Mouse (Mus musculus) spleen, adult 2 months (tissue): Measurements from ENCODE around the gene Eif2ak1. TPM values are rescaled to one million over a fixed set of nuclear protein-coding genes. Genes with fewer than 3 reads are reported as not detected.
A peak's percentile ranks its signal among the peaks of the same experiment; 100 is the strongest.
"Not testable (repeated sequence)": the region's sequence is repeated elsewhere in the genome, so short reads cannot be mapped to it uniquely, and the experiment has no call there.

Experiments used
- DNase-seq, 2 experiments: peaks; one replicate each; pipeline versions ENCODE4 v3.0.0 to v3.0.0-alpha.2; 2012 to 2021; ENCODE audit warnings: low spot score in 2 of 2, low read depth in 1 of 2
- H3K27ac ChIP-seq: fragments of 200-500 bp; 2 replicates; pipeline ENCODE4 v1.5.1; 2012; ENCODE audit warnings: low read length, inconsistent platforms; ENCODE audit not compliant: insufficient read depth
- H3K27me3 ChIP-seq: fragments of 200-500 bp; 2 replicates; pipeline ENCODE4 v1.6.1; 2012; ENCODE audit warnings: mild to moderate bottlenecking, moderate library complexity, low read length, inconsistent platforms; ENCODE audit not compliant: control insufficient read depth, insufficient read depth
- H3K36me3 ChIP-seq: fragments of 200-500 bp; 2 replicates; pipeline ENCODE4 v1.6.1; 2012; ENCODE audit warnings: mild to moderate bottlenecking, low read length, inconsistent platforms; ENCODE audit not compliant: control insufficient read depth, insufficient read depth
- H3K4me1 ChIP-seq: fragments of 200-500 bp; 2 replicates; pipeline ENCODE4 v1.6.1; 2011; ENCODE audit warnings: inconsistent platforms; ENCODE audit not compliant: control insufficient read depth, insufficient read depth, insufficient read length
- H3K4me3 ChIP-seq: fragments of 200-500 bp; 2 replicates; pipeline ENCODE4 v1.5.1; 2011; ENCODE audit warnings: mild to moderate bottlenecking, inconsistent platforms; ENCODE audit not compliant: insufficient read depth, insufficient read length; ENCODE audit errors: extremely low read depth
- CTCF ChIP-seq: fragments of 200-500 bp; IDR thresholded peaks from 2 replicates; pipeline ENCODE4 v1.5.1; 2011; ENCODE audit warnings: mild to moderate bottlenecking, inconsistent platforms; ENCODE audit not compliant: insufficient read depth, insufficient read length, insufficient replicate concordance; ENCODE audit errors: extremely low read depth
- POLR2A ChIP-seq: fragments of 200-500 bp; IDR thresholded peaks from 2 replicates; pipeline ENCODE4 v1.6.1; 2011; ENCODE audit warnings: low read depth, low read length, inconsistent platforms
- WGBS: fragments of 180-500 bp; shearing (Covaris S2); methylation state at CpG from one replicate; pipeline ENCODE4 v1.1.7; 2018; 5-methylcytosine and 5-hydroxymethylcytosine counted together
- polyA plus RNA-seq: library from polyadenylated mRNA; depleted of rRNA; stranded (reverse); fragments of >200 nt; gene quantifications from 2 replicates; pipeline ENCODE4 v1.2.3, GENCODE M21; 2012; rRNA removed

Eif2ak1 gene
- 23.4 and 23.8 TPM in 2 replicates for polyA plus RNA-seq

DNA sequence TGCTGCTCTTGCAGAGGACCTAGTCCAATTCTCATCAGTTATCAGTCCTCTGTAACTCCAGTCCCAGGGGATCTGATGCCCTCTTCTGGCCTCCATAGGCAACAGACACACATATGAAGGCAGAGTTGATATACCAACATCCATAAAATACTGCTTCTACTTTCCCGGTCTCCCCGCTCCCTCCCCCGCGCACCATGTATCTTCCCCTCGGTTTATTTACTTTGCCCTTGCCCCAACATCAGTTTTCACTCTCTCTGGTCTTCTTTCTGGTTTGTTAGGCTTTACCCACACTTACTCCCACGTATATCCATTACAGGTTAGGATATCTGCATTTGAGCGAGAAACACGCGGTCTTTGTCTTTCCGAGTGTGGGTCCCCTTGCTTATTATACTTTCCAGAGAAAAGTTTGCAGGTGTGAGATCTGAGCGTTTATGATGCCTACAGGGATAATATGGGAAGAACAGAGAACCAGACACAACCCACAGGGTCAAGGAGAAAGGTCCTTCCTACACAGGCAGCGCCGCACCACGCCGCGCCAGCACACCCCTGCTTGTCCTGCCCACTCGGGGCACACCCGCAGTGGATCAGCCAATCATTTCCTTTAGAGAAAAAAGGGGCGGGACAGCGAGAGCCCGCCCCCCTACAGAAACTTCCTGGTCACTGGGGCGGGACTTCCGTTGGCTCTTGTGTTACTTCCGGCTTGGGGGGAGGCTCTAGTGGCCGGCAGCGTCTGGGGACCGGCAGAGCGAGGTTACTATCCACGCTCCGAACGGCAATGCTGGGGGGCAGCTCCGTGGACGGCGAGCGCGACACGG is at the start of gene Eif2ak1:
Eif2ak1 (plus strand) TSS at position 673 of the 815 bp plus-strand sequence.
- WGBS, result 2% methylated on average over 37 of the region's 37 CpGs
- no peaks in the 10 kb centered on the region for H3K36me3 ChIP-seq
- H3K27ac ChIP-seq, result peak within 1 kb of the TSS; percentile 80
- peak within 1 kb of the TSS; percentile 97 for H3K4me3 ChIP-seq
- peak; percentile 87 to 89 for DNase-seq
- peak; percentile 40 for TF ChIP-seq POLR2A
- TF ChIP-seq CTCF, result no peak
- H3K4me1 ChIP-seq, result peaks cover 6% of the 10 kb centered on the region
- no peaks in the 10 kb centered on the region for H3K27me3 ChIP-seq

DNA sequence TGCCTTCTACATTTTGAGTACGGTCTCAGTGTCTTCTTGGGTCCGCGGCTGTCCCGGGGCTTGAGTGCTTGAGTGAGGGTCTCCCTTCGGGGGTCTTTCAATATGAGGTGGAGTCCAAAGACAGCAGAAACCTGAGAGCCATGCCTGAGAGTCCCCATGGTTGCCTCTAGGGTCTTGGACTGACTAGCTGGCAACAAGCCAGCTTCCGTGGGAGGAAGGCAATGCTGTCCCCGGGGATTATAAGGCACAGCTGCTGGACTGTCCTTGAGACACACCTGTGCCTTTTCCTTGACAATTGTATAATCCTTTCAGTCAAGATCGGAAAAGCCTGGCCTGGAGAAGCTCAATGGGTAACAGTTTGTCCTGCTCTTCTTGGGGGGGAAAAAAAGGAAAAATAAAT is 35.6 kb upstream of the Eif2ak1 start:
- Histone ChIP-seq H3K4me3 (no peak overlapping the region), H3K36me3 (no peaks in the 10 kb centered on the region), H3K27ac (no peak overlapping the region), H3K4me1 (no peaks in the 10 kb centered on the region), H3K27me3 (no peaks in the 10 kb centered on the region)
- TF ChIP-seq POLR2A, result no peak
- no peak for TF ChIP-seq CTCF
- DNase-seq, result no peak
- 83% methylated on average over 8 of the region's 8 CpGs for WGBS

DNA sequence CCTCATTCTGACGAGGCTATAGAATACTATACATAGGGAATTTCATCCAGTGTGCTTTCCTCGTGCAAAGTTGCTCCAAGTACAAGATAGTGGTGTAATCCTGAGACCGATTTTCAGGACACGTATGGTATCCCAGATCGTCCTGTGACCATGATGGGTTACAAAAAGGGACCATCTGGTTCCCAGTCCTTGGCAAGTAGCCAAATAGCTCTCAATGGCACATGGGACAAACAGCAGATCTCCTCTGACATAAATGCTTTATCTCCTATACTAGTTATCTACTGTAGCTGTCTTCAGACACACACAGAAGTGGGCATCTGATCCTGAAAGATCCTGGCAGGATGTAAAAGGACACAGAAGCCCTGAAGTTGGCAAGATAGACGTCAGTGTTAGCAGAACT is 32.2 kb upstream of the Eif2ak1 start:
- no peaks in the 10 kb centered on the region for H3K36me3 ChIP-seq
- DNase-seq, result no peak
- H3K4me1 ChIP-seq, result no peaks in the 10 kb centered on the region
- WGBS, result 86% methylated on average over 6 of the region's 6 CpGs
- no peak overlapping the region for H3K4me3 ChIP-seq
- TF ChIP-seq POLR2A (no peak), CTCF (no peak)
- no peak overlapping the region for H3K27ac ChIP-seq
- no peaks in the 10 kb centered on the region for H3K27me3 ChIP-seq

DNA sequence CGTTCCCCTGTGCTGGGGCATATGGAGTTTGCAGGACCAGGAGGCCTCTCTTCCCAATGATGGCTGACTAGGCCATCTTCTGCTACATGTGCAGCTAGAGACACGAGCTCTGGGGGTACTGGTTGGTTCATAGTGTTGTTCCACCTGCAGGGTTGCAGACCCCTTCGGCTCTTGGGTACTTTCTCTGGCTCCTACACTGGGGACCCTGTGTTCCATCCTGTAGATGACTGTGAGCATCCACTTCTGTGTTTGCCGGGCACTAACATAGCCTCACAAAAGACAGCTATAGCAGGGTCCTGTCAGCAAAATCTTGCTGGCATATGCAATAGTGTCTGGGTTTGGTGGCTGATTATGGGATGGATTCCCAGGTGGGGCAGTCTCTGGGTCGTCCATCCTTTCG is 16.4 kb upstream of the Eif2ak1 start:
- H3K4me3 ChIP-seq, H3K27ac ChIP-seq, DNase-seq, H3K4me1 ChIP-seq, H3K27me3 ChIP-seq, H3K36me3 ChIP-seq: not testable (repeated sequence)
- WGBS, result 82% methylated on average over 6 of the region's 6 CpGs

DNA sequence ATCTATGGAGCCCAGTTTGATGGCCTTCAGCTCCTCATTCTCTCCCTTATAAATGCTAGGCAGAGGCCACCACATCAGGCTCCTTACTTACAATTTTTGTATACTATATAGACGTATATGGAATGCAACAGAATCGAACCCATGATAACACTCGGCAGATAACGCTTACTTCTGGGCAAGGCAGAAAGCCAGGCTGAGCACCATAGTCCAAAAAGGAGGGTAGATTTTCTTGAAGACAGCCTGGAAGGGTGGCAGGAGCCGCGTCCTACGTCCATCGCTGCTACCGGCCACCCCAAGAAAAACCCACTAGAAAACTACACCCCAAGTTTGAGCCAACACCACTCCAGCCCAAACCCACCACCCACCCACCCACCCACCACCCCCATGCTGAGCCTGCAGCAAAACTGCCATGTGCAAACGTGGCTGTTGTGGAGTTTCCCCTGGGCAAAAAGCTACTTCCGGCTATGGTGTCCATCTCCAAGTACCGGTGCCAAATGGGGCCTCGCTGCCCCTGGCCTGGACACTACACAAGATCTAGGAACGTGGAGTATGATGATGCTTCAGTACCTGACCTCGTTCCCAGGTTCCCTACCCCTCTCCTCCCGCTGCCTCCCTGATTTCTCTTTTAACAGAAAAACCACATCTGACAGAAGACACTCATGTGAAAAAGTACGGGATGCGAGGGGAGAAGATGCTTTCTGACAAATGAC is 13.4 kb upstream of the Eif2ak1 start:
- H3K4me3 ChIP-seq, result no peak overlapping the region
- TF ChIP-seq CTCF (no peak), POLR2A (no peak)
- WGBS, result 89% methylated on average over 18 of the region's 18 CpGs

DNA sequence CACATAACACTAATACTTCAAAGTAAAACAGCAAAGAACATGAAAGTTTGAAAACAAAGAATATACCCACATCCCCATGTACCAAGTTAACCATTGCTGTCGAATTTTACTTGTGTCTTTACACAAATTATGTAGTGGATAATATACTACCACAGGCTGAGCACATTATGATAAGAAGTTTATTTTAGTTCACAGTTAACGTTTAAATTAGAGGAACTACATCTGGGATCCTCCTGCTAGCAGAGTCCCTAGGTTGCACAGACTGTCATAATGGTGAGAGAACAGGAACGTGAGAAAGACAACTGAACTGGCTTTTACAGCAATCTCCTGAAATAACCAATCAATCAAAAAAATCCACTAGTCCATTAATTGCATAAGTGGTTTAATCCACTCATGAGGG is 10.3 kb upstream of the Eif2ak1 start:
- TF ChIP-seq POLR2A (no peak), CTCF (no peak)
- 44% methylated on average over 3 of the region's 3 CpGs for WGBS
- Histone ChIP-seq H3K27me3 (no peaks in the 10 kb centered on the region), H3K36me3 (no peaks in the 10 kb centered on the region), H3K4me1 (no peaks in the 10 kb centered on the region), H3K4me3 (no peak overlapping the region), H3K27ac (no peak overlapping the region)
- DNase-seq, result no peak

More for the DNA sequence above, 13.4 kb upstream of the Eif2ak1 start:
- Histone ChIP-seq H3K4me1 (no peaks in the 10 kb centered on the region), H3K27ac (no peak overlapping the region), H3K27me3 (no peaks in the 10 kb centered on the region), H3K36me3 (no peaks in the 10 kb centered on the region)
- no peak for DNase-seq
